Comparison of ENCODE assay signal across 9 mouse cellular contexts in genomic region chr3:52262431-52263161, GRCm38 (mm10). TPM values are rescaled to one million over a fixed set of nuclear protein-coding genes. Genes with fewer than 3 reads are reported as not detected.
DNase-seq lines count a peak whose midpoint lies in the region; ATAC-seq lines count a peak whose summit lies in the region.
"Had no signal": no experiment of that assay in that cellular context is flagged by ENCODE, and none has a peak within 500 bp of the region (broad histone marks: within the 10 kb centered on the region; RNA-seq: fewer than 3 reads in every experiment).

No protein-coding gene starts in this region.

- H3K4me1 ChIP-seq in midbrain, embryonic 10.5 days = peaks cover 18% of the 10 kb centered on the region
- peaks cover 5% of the 10 kb centered on the region; the same call in 1 of the 2 replicates for H3K4me1 ChIP-seq in midbrain, embryonic 16.5 days (ENCODE audit: control insufficient read depth, insufficient read depth, low read length)
- H3K4me1 ChIP-seq in liver, embryonic 13.5 days (replicated peaks) = peaks cover 14% of the 10 kb centered on the region

- no peaks in the 10 kb centered on the region for H3K36me3 ChIP-seq in midbrain, embryonic 10.5 days
- H3K36me3 ChIP-seq in midbrain, embryonic 16.5 days (ENCODE audit: control insufficient read depth, insufficient read depth, low read length) = no peaks in the 10 kb centered on the region
- H3K36me3 ChIP-seq in liver, embryonic 13.5 days = no peaks in the 10 kb centered on the region

- H3K4me3 ChIP-seq in midbrain, embryonic 10.5 days = no peak overlapping the region
- H3K4me3 ChIP-seq in midbrain, embryonic 16.5 days (ENCODE audit: low read depth, low read length) = no peak overlapping the region
- H3K4me3 ChIP-seq in liver, embryonic 13.5 days (replicated peaks) = no peak overlapping the region
- H3K4me3 ChIP-seq: erythroblast, embryonic 14.5 days had no signal

- WGBS in midbrain, embryonic 10.5 days = 52% methylated on average over 13 of the region's 13 CpGs
- WGBS in midbrain, embryonic 16.5 days = 45% methylated on average over 13 of the region's 13 CpGs
- WGBS in liver, embryonic 13.5 days (ENCODE audit: insufficient replicate concordance) = 45% methylated on average over 13 of the region's 13 CpGs

- H3K4me2 ChIP-seq in midbrain, embryonic 16.5 days (ENCODE audit: low read length) = no peak overlapping the region
- H3K4me2 ChIP-seq in liver, embryonic 13.5 days = no peak overlapping the region

- no peak overlapping the region for H3K9ac ChIP-seq in midbrain, embryonic 16.5 days (ENCODE audit: low read depth, low read length)
- H3K9ac ChIP-seq in liver, embryonic 13.5 days = no peak overlapping the region

- no peaks in the 10 kb centered on the region for H3K9me3 ChIP-seq in midbrain, embryonic 10.5 days (replicated peaks)
- no peaks in the 10 kb centered on the region for H3K9me3 ChIP-seq in midbrain, embryonic 16.5 days (replicated peaks; ENCODE audit: control insufficient read depth, low read length, poor library complexity, severe bottlenecking)
- H3K9me3 ChIP-seq in liver, embryonic 13.5 days (replicated peaks) = no peaks in the 10 kb centered on the region

- no peak overlapping the region for H3K27ac ChIP-seq in midbrain, embryonic 10.5 days (replicated peaks)
- H3K27ac ChIP-seq in midbrain, embryonic 16.5 days (ENCODE audit: low read length) = no peak overlapping the region
- no peak overlapping the region for H3K27ac ChIP-seq in liver, embryonic 13.5 days

- peak; percentile 73 for DNase-seq in midbrain, embryonic 10.5 days (ENCODE audit: low spot score)
- DNase-seq in c-Kit-positive CD71-positive TER-119-negative erythroid progenitor cells, embryonic 14.5 days (ENCODE audit: low read depth) = peak; percentile 58
- DNase-seq in forelimb bud, embryonic 11.5 days (ENCODE audit: low read depth, low spot score) = peak; percentile 77
- peak; percentile 56 to 85 for DNase-seq in kidney, adult 8-10 months
- peak; percentile 43 for DNase-seq in liver, embryonic 13.5 days
- DNase-seq in retina, embryonic 14.5 days (ENCODE audit: low spot score) = peak; percentile 88
- DNase-seq in thymus, postnatal 36 days = peak; percentile 76 to 80

- H3K27me3 ChIP-seq in midbrain, embryonic 10.5 days (ENCODE audit: low read depth, poor library complexity, severe bottlenecking) = peaks cover 85% of the 10 kb centered on the region
- peaks cover 37% of the 10 kb centered on the region for H3K27me3 ChIP-seq in midbrain, embryonic 16.5 days (ENCODE audit: control insufficient read depth, insufficient read depth, low read depth, low read length)
- H3K27me3 ChIP-seq in liver, embryonic 13.5 days = peaks cover 12% of the 10 kb centered on the region

- no peak; the same call in 1 of the 2 replicates for ATAC-seq in midbrain, embryonic 16.5 days
- ATAC-seq in liver, embryonic 13.5 days (ENCODE audit: low read depth) = no peak

RNA-seq across cellular contexts. Expression of gene Foxo1, which starts 5.5 kb away (rescaled TPM):
- 1.9 and 2.1 TPM in 2 replicates for polyA plus RNA-seq in midbrain, embryonic 10.5 days (2016; fragmentation: Nextera tagmentation; extraction: Ambion mirVana)
- polyA plus RNA-seq in midbrain, embryonic 16.5 days (2015; fragmentation: Nextera tagmentation; extraction: Ambion mirVana) = 2.8 and 3.1 TPM in 2 replicates
- polyA plus RNA-seq in liver, embryonic 13.5 days (2015; fragmentation: Nextera tagmentation; extraction: Ambion mirVana) = 1.1 TPM in 2 replicates
